Mouse (Mus musculus): ENCODE data around the gene Cacna1d. TPM values are rescaled to one million over a fixed set of nuclear protein-coding genes. Genes with fewer than 3 reads are reported as not detected.

The Cacna1d gene
- total and polyA plus RNA-seq, 3 experiments = not detected

GRCm38 (mm10) chr14:30414131-30414530 lies 77.1 kb downstream of the Cacna1d start:
- H3K4me3 ChIP-seq (ENCODE audit: control insufficient read depth in 1 of 2, insufficient read depth in 1 of 2, low read depth in 2 of 2, low read length in 2 of 2) = no peak overlapping the region
- H3K9ac ChIP-seq (ENCODE audit: control insufficient read depth, low read depth, low read length, poor library complexity, severe bottlenecking) = no peak overlapping the region
- no peaks in the 10 kb centered on the region for H3K36me3 ChIP-seq (ENCODE audit: control insufficient read depth in 1 of 2, insufficient read depth in 2 of 2, low read length in 2 of 2)
- no peaks in the 10 kb centered on the region for H3K4me1 ChIP-seq (ENCODE audit: control insufficient read depth in 1 of 2, insufficient read depth in 2 of 2, low read length in 2 of 2)
- H3K79me2 ChIP-seq (ENCODE audit: control insufficient read depth, insufficient read depth, low read length, poor library complexity) = no peaks in the 10 kb centered on the region
- peaks cover 3 to 5% of the 10 kb centered on the region in 2 experiments for H3K27me3 ChIP-seq (ENCODE audit: control insufficient read depth in 1 of 2, insufficient read depth in 2 of 2, low read length in 2 of 2)
- no peak overlapping the region for H3K27ac ChIP-seq (ENCODE audit: control insufficient read depth, low read depth, low read length)
- TF ChIP-seq MYC (IDR thresholded peaks at IDR 0.05; ENCODE audit: low read depth, low read length) = no peak
- TF ChIP-seq TAL1 (IDR thresholded peaks at IDR 0.05; ENCODE audit: low read length) = no peak
- TF ChIP-seq JUND (IDR thresholded peaks at IDR 0.05; ENCODE audit: low read depth, low read length) = no peak
- TF ChIP-seq POLR2A (IDR thresholded peaks at IDR 0.05; ENCODE audit: control insufficient read depth in 1 of 2, insufficient read depth in 1 of 2, low read depth in 1 of 2, low read length in 2 of 2, poor library complexity in 1 of 2) = no peak
- no peak for TF ChIP-seq UBTF (IDR thresholded peaks at IDR 0.05; ENCODE audit: borderline replicate concordance, insufficient read depth, low read depth, low read length)
- no peak for TF ChIP-seq BHLHE40 (IDR thresholded peaks at IDR 0.05; ENCODE audit: borderline replicate concordance, low read depth, low read length)
- TF ChIP-seq NELFE (IDR thresholded peaks at IDR 0.05; ENCODE audit: low read depth, low read length) = no peak
- TF ChIP-seq MAFK (IDR thresholded peaks at IDR 0.05; ENCODE audit: borderline replicate concordance, low read depth, low read length) = no peak
- TF ChIP-seq RCOR1 (IDR thresholded peaks at IDR 0.05; ENCODE audit: low read depth, low read length) = no peak
- TF ChIP-seq MAX (IDR thresholded peaks at IDR 0.05; ENCODE audit: low read length) = no peak
- TF ChIP-seq USF2 (IDR thresholded peaks at IDR 0.05; ENCODE audit: borderline replicate concordance in 1 of 2, insufficient read depth in 1 of 2, low read depth in 1 of 2, low read length in 2 of 2) = no peak
- no peak for TF ChIP-seq HCFC1 (IDR thresholded peaks at IDR 0.05; ENCODE audit: low read depth, low read length)
- no peak for TF ChIP-seq NRF1 (IDR thresholded peaks at IDR 0.05; ENCODE audit: insufficient read depth, low read depth, low read length, poor library complexity, severe bottlenecking)
- no peak for TF ChIP-seq SIN3A (IDR thresholded peaks at IDR 0.05; ENCODE audit: low read length)
- TF ChIP-seq ZNF384 (IDR thresholded peaks at IDR 0.05; ENCODE audit: low read depth, low read length) = no peak
- no peaks in the 10 kb centered on the region for H3K9me3 ChIP-seq (replicated peaks; ENCODE audit: insufficient read depth, low read length)
- no peak for DNase-seq (ENCODE audit: low read depth, low spot score)

GRCm38 (mm10) chr14:30409331-30409730 lies 81.9 kb downstream of the Cacna1d start:
- no peak overlapping the region for H3K9ac ChIP-seq (ENCODE audit: control insufficient read depth, low read depth, low read length, poor library complexity, severe bottlenecking)
- H3K9me3 ChIP-seq (replicated peaks; ENCODE audit: insufficient read depth, low read length) = no peaks in the 10 kb centered on the region
- H3K27ac ChIP-seq (ENCODE audit: control insufficient read depth, low read depth, low read length) = no peak overlapping the region
- H3K36me3 ChIP-seq (ENCODE audit: control insufficient read depth in 1 of 2, insufficient read depth in 2 of 2, low read length in 2 of 2) = no peaks in the 10 kb centered on the region
- H3K4me3 ChIP-seq (ENCODE audit: control insufficient read depth in 1 of 2, insufficient read depth in 1 of 2, low read depth in 2 of 2, low read length in 2 of 2) = no peak overlapping the region
- no peak for DNase-seq (ENCODE audit: low read depth, low spot score)
- H3K27me3 ChIP-seq (ENCODE audit: control insufficient read depth in 1 of 2, insufficient read depth in 2 of 2, low read length in 2 of 2) = peaks cover 13 to 14% of the 10 kb centered on the region in 2 experiments
- no peak for TF ChIP-seq MYB (IDR thresholded peaks at IDR 0.05; ENCODE audit: low read depth, low read length)
- TF ChIP-seq CTCF (IDR thresholded peaks at IDR 0.05 in 2 of 3, conservative IDR thresholded peaks at IDR 0.05 in 1 of 3; ENCODE audit: control insufficient read depth in 1 of 3, insufficient read depth in 1 of 3, low read depth in 2 of 3, low read length in 3 of 3, poor library complexity in 1 of 3, severe bottlenecking in 1 of 3) = no peak
- TF ChIP-seq MAZ (IDR thresholded peaks at IDR 0.05; ENCODE audit: low read depth, low read length) = no peak
- no peak for TF ChIP-seq CHD1 (IDR thresholded peaks at IDR 0.05; ENCODE audit: low read depth, low read length)
- TF ChIP-seq MAFK (IDR thresholded peaks at IDR 0.05; ENCODE audit: borderline replicate concordance, low read depth, low read length) = no peak
- TF ChIP-seq POLR2AphosphoS2 (IDR thresholded peaks at IDR 0.05; ENCODE audit: low read length) = no peak
- no peak for TF ChIP-seq NRF1 (IDR thresholded peaks at IDR 0.05; ENCODE audit: insufficient read depth, low read depth, low read length, poor library complexity, severe bottlenecking)
- H3K79me2 ChIP-seq (ENCODE audit: control insufficient read depth, insufficient read depth, low read length, poor library complexity) = no peaks in the 10 kb centered on the region
- H3K4me1 ChIP-seq (ENCODE audit: control insufficient read depth in 1 of 2, insufficient read depth in 2 of 2, low read length in 2 of 2) = no peaks in the 10 kb centered on the region

Measured in MEL (cell line).